Mouse (Mus musculus): ENCODE results near the gene Ccdc85c.

DNA sequence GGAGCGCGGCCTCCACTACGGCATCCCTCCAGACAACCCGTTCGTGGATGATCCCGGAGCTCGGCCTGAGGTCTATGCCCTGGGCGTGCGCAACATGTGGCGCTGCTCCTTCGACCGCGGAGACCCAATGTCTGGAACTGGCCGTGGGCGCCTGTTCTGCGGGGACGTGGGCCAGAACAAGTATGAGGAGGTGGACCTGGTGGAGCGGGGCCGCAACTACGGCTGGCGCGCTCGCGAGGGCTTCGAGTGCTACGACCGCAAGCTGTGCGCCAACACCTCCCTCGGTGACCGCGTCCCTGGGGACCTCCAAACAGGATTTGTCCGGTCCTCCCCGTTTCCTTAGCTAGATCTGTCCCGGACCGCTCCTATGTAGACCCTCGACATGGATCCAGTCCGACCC, 43.3 kb upstream of the Ccdc85c start:
- TF ChIP-seq CTCF (IDR thresholded peaks at IDR 0.05; ENCODE audit: borderline replicate concordance, insufficient read depth, low read depth, low read length): no peak
- TF ChIP-seq POLR2A (IDR thresholded peaks at IDR 0.05; ENCODE audit: borderline replicate concordance, insufficient read depth, low read length): no peak

All from cerebellum, adult 2 months (tissue).